Mouse (Mus musculus) C2C12 (cell line): ENCODE measurements around the gene Ctrc. TPM values are rescaled to one million over a fixed set of nuclear protein-coding genes. Genes with fewer than 3 reads are reported as not detected.

Experiments
- H3K27me3 ChIP-seq: one replicate; pipeline ENCODE4 v1.6.1; 2011; ENCODE audit not compliant: control insufficient read depth, insufficient read depth, insufficient read length
- H3K36me3 ChIP-seq: one replicate; pipeline ENCODE4 v1.6.1; 2011; ENCODE audit not compliant: control insufficient read depth, insufficient read depth
- H3K4me3 ChIP-seq: one replicate; pipeline ENCODE4 v1.5.1; 2011; ENCODE audit warnings: mild to moderate bottlenecking, control low read depth; ENCODE audit not compliant: poor library complexity, insufficient read depth, severe bottlenecking
- H3K79me2 ChIP-seq: one replicate; pipeline ENCODE4 v1.6.1; 2011; ENCODE audit not compliant: control insufficient read depth, insufficient read depth
- H3K79me3 ChIP-seq: one replicate; pipeline ENCODE4 v1.6.1; 2011; ENCODE audit warnings: low read depth, control low read depth
- H3ac ChIP-seq: one replicate; pipeline ENCODE3; 2011; ENCODE audit warnings: low read depth; ENCODE audit not compliant: control insufficient read depth, insufficient read length
- CEBPB ChIP-seq: IDR thresholded peaks from one replicate; pipeline ENCODE4 v1.6.1; 2011; ENCODE audit warnings: low read depth, mild to moderate bottlenecking, control low read depth, moderate library complexity
- CTCF ChIP-seq: IDR thresholded peaks from one replicate; pipeline ENCODE4 v1.5.1; 2011; ENCODE audit not compliant: control insufficient read depth, insufficient read depth, insufficient read length
- FOSL1 ChIP-seq: IDR thresholded peaks from one replicate; pipeline ENCODE4 v1.8.0; 2011; ENCODE audit warnings: mild to moderate bottlenecking, low read length; ENCODE audit not compliant: poor library complexity, insufficient read depth, severe bottlenecking
- MAX ChIP-seq: IDR thresholded peaks from one replicate; pipeline ENCODE4 v1.6.1; 2011; ENCODE audit warnings: mild to moderate bottlenecking, control low read depth
- MYOD1 ChIP-seq: IDR thresholded peaks from one replicate; pipeline ENCODE4 v1.6.1; 2011; ENCODE audit warnings: low read depth; ENCODE audit not compliant: control insufficient read depth, insufficient read length
- MYOG ChIP-seq: IDR thresholded peaks from one replicate; pipeline ENCODE4 v1.6.1; 2011; ENCODE audit not compliant: control insufficient read depth, insufficient read length; ENCODE audit errors: extremely low read depth
- USF1 ChIP-seq: IDR thresholded peaks from one replicate; pipeline ENCODE4 v1.6.1; 2011; ENCODE audit warnings: low read depth, mild to moderate bottlenecking, control low read depth, moderate library complexity
- polyA plus RNA-seq: library from polyadenylated mRNA; unstranded; fragments of >200 nt; fragmentation: generic; extraction: Trizol; gene quantifications from one replicate; pipeline ENCODE4 v1.2.1, GENCODE M21; 2012; ENCODE audit warnings: missing spikeins

Ctrc gene
- polyA plus RNA-seq, 1 experiment: not detected

- Histone ChIP-seq H3ac (no peak overlapping the region), H3K4me3 (no peak overlapping the region), H3K27me3 (no peaks in the 10 kb centered on the region), H3K36me3 (no peaks in the 10 kb centered on the region), H3K79me2 (no peaks in the 10 kb centered on the region), H3K79me3 (no peaks in the 10 kb centered on the region)
- TF ChIP-seq MAX: no peak
- no peak for TF ChIP-seq MYOD1
- no peak for TF ChIP-seq FOSL1
- no peak for TF ChIP-seq MYOG
- no peak for TF ChIP-seq CEBPB
- TF ChIP-seq USF1: no peak
Observed at GRCm38 (mm10) chr4:141834536-141835095, 11.5 kb downstream of the Ctrc start.

- no peaks in the 10 kb centered on the region for H3K36me3 ChIP-seq
Observed at GRCm38 (mm10) chr4:141833911-141834310, 12.2 kb downstream of the Ctrc start.

GRCm38 (mm10) chr4:141831361-141831760, 14.8 kb downstream of the Ctrc start:
- H3K79me2 ChIP-seq: no peaks in the 10 kb centered on the region
- H3K36me3 ChIP-seq: no peaks in the 10 kb centered on the region

More at GRCm38 (mm10) chr4:141833911-141834310, 12.2 kb downstream of the Ctrc start:
- no peak overlapping the region for H3K4me3 ChIP-seq
- no peaks in the 10 kb centered on the region for H3K27me3 ChIP-seq
- TF ChIP-seq MYOG (no peak), MYOD1 (no peak), FOSL1 (no peak), USF1 (no peak), CTCF (no peak), CEBPB (no peak), MAX (no peak)
- H3ac ChIP-seq: no peak overlapping the region
- H3K79me2 ChIP-seq: no peaks in the 10 kb centered on the region
- no peaks in the 10 kb centered on the region for H3K79me3 ChIP-seq

GRCm38 (mm10) chr4:141830381-141830780, 15.8 kb downstream of the Ctrc start:
- TF ChIP-seq CTCF (no peak), MAX (no peak), FOSL1 (no peak), USF1 (no peak), MYOG (no peak), MYOD1 (no peak), CEBPB (no peak)
- Histone ChIP-seq H3K79me2 (no peaks in the 10 kb centered on the region), H3K79me3 (no peaks in the 10 kb centered on the region), H3K4me3 (no peak overlapping the region), H3K36me3 (no peaks in the 10 kb centered on the region), H3ac (no peak overlapping the region), H3K27me3 (no peaks in the 10 kb centered on the region)

More at GRCm38 (mm10) chr4:141831361-141831760, 14.8 kb downstream of the Ctrc start:
- TF ChIP-seq FOSL1 (no peak), CEBPB (no peak), USF1 (no peak), MYOD1 (no peak), MYOG (no peak), MAX (no peak)
- H3K4me3 ChIP-seq: no peak overlapping the region
- H3K27me3 ChIP-seq: no peaks in the 10 kb centered on the region
- H3K79me3 ChIP-seq: no peaks in the 10 kb centered on the region
- no peak overlapping the region for H3ac ChIP-seq

GRCm38 (mm10) chr4:141828177-141828576, 18.0 kb downstream of the Ctrc start:
- no peaks in the 10 kb centered on the region for H3K27me3 ChIP-seq
- no peak for TF ChIP-seq MAX
- no peak for TF ChIP-seq FOSL1
- TF ChIP-seq CEBPB: no peak
- TF ChIP-seq USF1: no peak
- TF ChIP-seq MYOG: no peak
- no peak for TF ChIP-seq CTCF
- TF ChIP-seq MYOD1: no peak
- H3K79me2 ChIP-seq: no peaks in the 10 kb centered on the region
- H3K4me3 ChIP-seq: no peak overlapping the region
- H3ac ChIP-seq: no peak overlapping the region
- H3K36me3 ChIP-seq: no peaks in the 10 kb centered on the region
- no peaks in the 10 kb centered on the region for H3K79me3 ChIP-seq

- Histone ChIP-seq H3K27me3 (no peaks in the 10 kb centered on the region), H3K79me2 (no peaks in the 10 kb centered on the region), H3K4me3 (no peak overlapping the region), H3ac (no peak overlapping the region), H3K79me3 (no peaks in the 10 kb centered on the region), H3K36me3 (no peaks in the 10 kb centered on the region)
- TF ChIP-seq FOSL1: no peak
- no peak for TF ChIP-seq USF1
- no peak for TF ChIP-seq MYOD1
- TF ChIP-seq MAX: no peak
- no peak for TF ChIP-seq MYOG
- no peak for TF ChIP-seq CEBPB
- TF ChIP-seq CTCF: no peak
Observed at GRCm38 (mm10) chr4:141827401-141827800, 18.8 kb downstream of the Ctrc start.
